Mouse (Mus musculus) activated CD4-positive, CD25-positive, alpha-beta regulatory T cell (primary cell): Measurements from ENCODE around the gene Map2k7. TPM values are rescaled to one million over a fixed set of nuclear protein-coding genes. Genes with fewer than 3 reads are reported as not detected.

Experiments used
- polyA plus RNA-seq, 2 experiments: library from polyadenylated mRNA; unstranded; fragments of 100-300 nt; shearing (Covaris generic); gene quantifications; one replicate each; pipeline ENCODE4 v1.2.1; 2017

Gene Map2k7
- polyA plus RNA-seq = 10 to 100 TPM; 61.6 to 75.3 TPM

GRCm38 (mm10) chr8:4238434-4239192 lies at the start of gene Map2k7, which contains the start of gene Gm49320:
Map2k7 (plus strand) TSS chr8:4238740.
Gm49320 (plus strand) TSS chr8:4238865.

GRCm38 (mm10) chr8:4216791-4217621 lies 21.5 kb upstream of the Map2k7 start, which contains the start of gene Prr36:
Prr36 (minus strand) TSS chr8:4217459.

GRCm38 (mm10) chr8:4226739-4227347 lies 11.7 kb upstream of the Map2k7 start, which contains the start of gene Lrrc8e:
Lrrc8e (plus strand) TSS chr8:4226827.

GRCm38 (mm10) chr8:4247951-4248540 lies 9.5 kb downstream of the Map2k7 start, which contains the start of gene Tgfbr3l:
Tgfbr3l (plus strand) TSS chr8:4248214.

GRCm38 (mm10) chr8:4252934-4253841 lies 14.6 kb downstream of the Map2k7 start, which contains the start of gene Snapc2:
Snapc2 (plus strand) TSS chr8:4253080.

GRCm38 (mm10) chr8:4259125-4259804 lies 20.7 kb downstream of the Map2k7 start, which contains the start of gene Ctxn1:
Ctxn1 (minus strand) TSS chr8:4259274.

GRCm38 (mm10) chr8:4275275-4276110 lies 37.0 kb downstream of the Map2k7 start, which contains the start of gene Timm44:
Timm44 (minus strand) TSS chr8:4275913.

Other genes with a start within 250 kb of the Map2k7 start
- gene Cd209f, start 132.9 kb upstream of the Map2k7 start, polyA plus RNA-seq = under 1 TPM in 1 of 2 experiments, not detected in 1; 0.36 TPM
- under 1 TPM in 1 of 2 experiments, not detected in 1; 0.55 TPM for gene Cd209g, start 104.6 kb upstream of the Map2k7 start, polyA plus RNA-seq
- 10 to 100 TPM; 12.9 to 14.8 TPM for gene Evi5l, start 72.2 kb upstream of the Map2k7 start, polyA plus RNA-seq
- under 1 TPM; 0.05 to 0.20 TPM for gene Prr36, start 21.3 kb upstream of the Map2k7 start, polyA plus RNA-seq
- gene Lrrc8e, start 11.9 kb upstream of the Map2k7 start, polyA plus RNA-seq = under 1 TPM; 0.04 to 0.50 TPM
- 1 to 10 TPM in 1 of 2 experiments, under 1 TPM in 1; 0.52 to 2.1 TPM for gene Gm49320, start 125 bp downstream of the Map2k7 start, polyA plus RNA-seq
- 1 to 10 TPM; 4.8 to 6.7 TPM for gene Tgfbr3l, start 9.5 kb downstream of the Map2k7 start, polyA plus RNA-seq
- gene Snapc2, start 14.3 kb downstream of the Map2k7 start, polyA plus RNA-seq = 10 to 100 TPM; 27.7 to 30.0 TPM
- under 1 TPM; 0.57 to 0.76 TPM for gene Ctxn1, start 20.5 kb downstream of the Map2k7 start, polyA plus RNA-seq
- 10 to 100 TPM; 43.6 to 50.8 TPM for gene Timm44, start 37.2 kb downstream of the Map2k7 start, polyA plus RNA-seq
- 10 to 100 TPM in 1 of 2 experiments, 1 to 10 TPM in 1; 9.7 to 11.6 TPM for gene Ccl25, start 86.5 kb downstream of the Map2k7 start, polyA plus RNA-seq
- gene Elavl1, start 86.7 kb downstream of the Map2k7 start, polyA plus RNA-seq = 100 to 1,000 TPM; 177 to 203 TPM